Mouse (Mus musculus): ENCODE results near the gene Fxyd1. TPM values are rescaled to one million over a fixed set of nuclear protein-coding genes. Genes with fewer than 3 reads are reported as not detected.

Gene Fxyd1
- polyA plus RNA-seq (2014; fragmentation: Nextera tagmentation; extraction: Ambion mirVana) = 113 and 135 TPM in 2 replicates

GRCm38 (mm10) chr7:31057071-31057470 is at the start of gene Fxyd1:
Gene Fxyd1, minus strand, starts transcription at chr7:31057199.
- Histone ChIP-seq H3K4me2 (ENCODE audit: low read depth, low read length) (peak within 1 kb of the TSS; percentile 54; the same call in 1 of the 2 replicates), H3K9ac (ENCODE audit: low read depth, low read length) (no peak within 1 kb of the TSS), H3K4me3 (ENCODE audit: low read depth, low read length) (no peak within 1 kb of the TSS), H3K27me3 (replicated peaks; ENCODE audit: control insufficient read depth, insufficient read depth, low read length) (peaks cover 19% of the 10 kb centered on the region), H3K36me3 (ENCODE audit: control insufficient read depth, insufficient read depth, low read length) (no peaks in the 10 kb centered on the region), H3K9me3 (ENCODE audit: control insufficient read depth, low read length) (no peaks in the 10 kb centered on the region), H3K4me1 (ENCODE audit: control insufficient read depth, insufficient read depth, low read length) (peaks cover 30% of the 10 kb centered on the region), H3K27ac (replicated peaks; ENCODE audit: low read depth, low read length) (peak within 1 kb of the TSS; percentile 61; the same call in 1 of the 2 replicates)
- DNase-seq (ENCODE audit: low spot score) (no peak), ATAC-seq (ENCODE audit: low read depth) (no peak)
- WGBS = 67% methylated on average over 2 of the region's 2 CpGs

- no peaks in the 10 kb centered on the region for H3K4me1 ChIP-seq (ENCODE audit: control insufficient read depth, insufficient read depth, low read length)
- H3K4me3 ChIP-seq (ENCODE audit: low read depth, low read length) = no peak overlapping the region
- no peak overlapping the region for H3K4me2 ChIP-seq (ENCODE audit: low read depth, low read length)
- H3K36me3 ChIP-seq (ENCODE audit: control insufficient read depth, insufficient read depth, low read length) = no peaks in the 10 kb centered on the region
- H3K27ac ChIP-seq (replicated peaks; ENCODE audit: low read depth, low read length) = no peak overlapping the region
- H3K9ac ChIP-seq (ENCODE audit: low read depth, low read length) = no peak overlapping the region
- DNase-seq (ENCODE audit: low spot score) (no peak), ATAC-seq (ENCODE audit: low read depth) (no peak)
- no peaks in the 10 kb centered on the region for H3K9me3 ChIP-seq (ENCODE audit: control insufficient read depth, low read length)
- 39% methylated on average over 3 of the region's 3 CpGs for WGBS
- no peaks in the 10 kb centered on the region for H3K27me3 ChIP-seq (replicated peaks; ENCODE audit: control insufficient read depth, insufficient read depth, low read length)
Measured at GRCm38 (mm10) chr7:31106166-31106565, 49.2 kb upstream of the Fxyd1 start.

DNA sequence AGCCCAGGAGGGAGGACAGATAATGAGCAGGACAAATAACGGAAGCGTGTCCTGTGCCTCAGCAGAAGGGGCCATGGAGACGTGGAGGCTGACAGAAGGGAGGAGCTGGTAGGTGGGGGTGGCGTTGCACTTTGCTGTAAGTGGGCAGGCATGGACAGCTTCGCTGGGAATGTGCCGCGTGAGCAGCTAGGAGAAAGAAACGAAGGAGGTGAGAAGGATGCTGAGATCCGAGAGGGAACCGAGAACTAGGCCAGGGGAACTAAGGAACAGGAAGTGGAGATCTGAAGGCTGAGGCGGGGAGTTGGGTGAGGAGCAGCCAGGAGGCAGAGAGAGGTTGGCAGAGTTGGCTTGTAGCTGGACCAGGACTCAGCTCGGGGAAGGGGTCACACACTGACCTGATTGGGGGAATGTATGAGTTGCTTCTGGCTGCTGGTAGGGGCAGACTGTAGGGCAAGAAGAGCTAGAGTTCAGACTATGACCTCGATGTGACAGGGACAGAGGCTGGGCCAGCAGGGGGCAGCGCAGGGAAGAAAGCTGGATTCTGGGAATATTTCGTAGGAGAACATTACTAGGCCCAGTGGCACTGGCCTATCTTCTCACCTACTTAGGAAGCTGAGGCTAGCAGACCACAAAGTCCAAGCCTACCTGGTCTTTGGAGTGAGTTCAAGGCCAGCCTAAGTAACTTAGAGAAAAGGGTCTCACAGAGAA is 48.2 kb upstream of the Fxyd1 start:
- Histone ChIP-seq H3K9ac (ENCODE audit: low read depth, low read length) (no peak overlapping the region), H3K27ac (replicated peaks; ENCODE audit: low read depth, low read length) (no peak overlapping the region), H3K4me1 (ENCODE audit: control insufficient read depth, insufficient read depth, low read length) (no peaks in the 10 kb centered on the region), H3K4me3 (ENCODE audit: low read depth, low read length) (no peak overlapping the region), H3K4me2 (ENCODE audit: low read depth, low read length) (no peak overlapping the region), H3K27me3 (replicated peaks; ENCODE audit: control insufficient read depth, insufficient read depth, low read length) (no peaks in the 10 kb centered on the region), H3K9me3 (ENCODE audit: control insufficient read depth, low read length) (no peaks in the 10 kb centered on the region), H3K36me3 (ENCODE audit: control insufficient read depth, insufficient read depth, low read length) (no peaks in the 10 kb centered on the region)
- ATAC-seq (ENCODE audit: low read depth) (no peak), DNase-seq (ENCODE audit: low spot score) (no peak)
- 57% methylated on average over 15 of the region's 15 CpGs for WGBS

DNA sequence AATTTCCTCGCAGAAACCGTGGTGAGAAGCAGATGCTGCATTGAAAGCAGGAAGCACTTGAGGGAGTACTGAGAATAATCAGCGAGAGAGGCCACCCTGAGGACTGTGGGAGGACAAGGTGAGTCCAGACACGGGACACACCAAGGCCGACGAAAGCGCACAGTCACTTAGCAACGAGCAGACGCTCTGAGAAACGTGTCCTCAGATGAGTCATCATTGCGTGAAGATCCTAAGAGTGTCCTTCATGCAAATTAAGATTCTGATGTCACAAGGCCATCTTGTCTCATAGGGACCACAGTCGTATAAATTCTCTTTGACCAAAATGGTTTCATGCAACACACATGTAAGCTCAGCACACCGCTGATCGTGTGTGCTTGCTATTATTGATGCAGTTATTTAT is 43.8 kb upstream of the Fxyd1 start:
- DNase-seq (ENCODE audit: low spot score) (no peak), ATAC-seq (ENCODE audit: low read depth) (no peak)
- H3K4me3 ChIP-seq (ENCODE audit: low read depth, low read length) = no peak overlapping the region
- no peaks in the 10 kb centered on the region for H3K36me3 ChIP-seq (ENCODE audit: control insufficient read depth, insufficient read depth, low read length)
- no peaks in the 10 kb centered on the region for H3K27me3 ChIP-seq (replicated peaks; ENCODE audit: control insufficient read depth, insufficient read depth, low read length)
- no peaks in the 10 kb centered on the region for H3K9me3 ChIP-seq (ENCODE audit: control insufficient read depth, low read length)
- no peak overlapping the region for H3K9ac ChIP-seq (ENCODE audit: low read depth, low read length)
- H3K27ac ChIP-seq (replicated peaks; ENCODE audit: low read depth, low read length) = no peak overlapping the region
- no peak overlapping the region for H3K4me2 ChIP-seq (ENCODE audit: low read depth, low read length)
- H3K4me1 ChIP-seq (ENCODE audit: control insufficient read depth, insufficient read depth, low read length) = no peaks in the 10 kb centered on the region
- 79% methylated on average over 14 of the region's 14 CpGs for WGBS

GRCm38 (mm10) chr7:31099612-31099982 is 42.6 kb upstream of the Fxyd1 start:
- no peak for ATAC-seq (ENCODE audit: low read depth)
- 83% methylated on average over 6 of the region's 6 CpGs for WGBS
- H3K9ac ChIP-seq (ENCODE audit: low read depth, low read length) = no peak overlapping the region
- H3K4me2 ChIP-seq (ENCODE audit: low read depth, low read length) = no peak overlapping the region
- H3K36me3 ChIP-seq (ENCODE audit: control insufficient read depth, insufficient read depth, low read length) = no peaks in the 10 kb centered on the region
- no peaks in the 10 kb centered on the region for H3K27me3 ChIP-seq (replicated peaks; ENCODE audit: control insufficient read depth, insufficient read depth, low read length)
- H3K4me3 ChIP-seq (ENCODE audit: low read depth, low read length) = no peak overlapping the region
- no peak for DNase-seq (ENCODE audit: low spot score)
- no peak overlapping the region for H3K27ac ChIP-seq (replicated peaks; ENCODE audit: low read depth, low read length)
- H3K9me3 ChIP-seq (ENCODE audit: control insufficient read depth, low read length) = no peaks in the 10 kb centered on the region
- H3K4me1 ChIP-seq (ENCODE audit: control insufficient read depth, insufficient read depth, low read length) = no peaks in the 10 kb centered on the region

- no peak overlapping the region for H3K27ac ChIP-seq (replicated peaks; ENCODE audit: low read depth, low read length)
- ATAC-seq (ENCODE audit: low read depth) = no peak
Measured at GRCm38 (mm10) chr7:31098697-31099611, 42.0 kb upstream of the Fxyd1 start.

DNA sequence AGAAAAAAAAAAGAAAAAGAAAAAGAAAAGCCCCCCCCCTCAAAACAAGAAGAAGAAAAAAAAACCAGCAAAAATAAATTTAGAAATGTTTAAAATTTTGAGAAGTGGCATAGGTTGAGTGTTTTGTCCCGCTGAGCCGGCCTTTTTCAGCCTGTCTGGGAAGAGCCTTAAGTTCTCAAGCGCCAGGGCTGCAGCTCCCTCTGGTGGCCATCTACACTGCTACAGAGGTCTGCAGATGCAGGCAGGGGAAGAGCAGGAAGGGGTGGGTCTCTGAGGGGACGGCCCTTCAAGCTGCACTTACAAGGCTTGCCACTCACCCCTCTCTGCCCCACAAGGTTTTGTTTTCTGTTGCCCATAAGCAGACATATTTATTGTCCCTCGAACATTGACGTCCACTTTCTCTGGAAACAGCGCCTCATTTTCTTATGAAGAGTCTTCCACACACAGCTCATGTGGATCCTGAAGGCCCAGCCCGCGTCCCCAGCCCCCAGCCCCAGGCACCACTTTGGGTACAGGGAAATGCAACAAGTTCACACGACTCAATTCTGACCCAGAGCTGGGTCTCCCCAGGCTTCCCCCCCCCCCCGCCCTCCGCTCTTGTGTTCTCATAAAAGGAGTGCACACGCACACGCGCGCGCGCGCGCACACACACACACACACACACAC is 40.7 kb upstream of the Fxyd1 start:
- Histone ChIP-seq H3K4me3 (ENCODE audit: low read depth, low read length) (peak overlapping the region; percentile 30), H3K9ac (ENCODE audit: low read depth, low read length) (peak overlapping the region; percentile 49)

More at GRCm38 (mm10) chr7:31098697-31099611, 42.0 kb upstream of the Fxyd1 start:
- Histone ChIP-seq H3K27me3 (replicated peaks; ENCODE audit: control insufficient read depth, insufficient read depth, low read length) (no peaks in the 10 kb centered on the region), H3K4me3 (ENCODE audit: low read depth, low read length) (no peak overlapping the region), H3K9me3 (ENCODE audit: control insufficient read depth, low read length) (no peaks in the 10 kb centered on the region), H3K36me3 (ENCODE audit: control insufficient read depth, insufficient read depth, low read length) (no peaks in the 10 kb centered on the region), H3K9ac (ENCODE audit: low read depth, low read length) (no peak overlapping the region), H3K4me2 (ENCODE audit: low read depth, low read length) (no peak overlapping the region), H3K4me1 (ENCODE audit: control insufficient read depth, insufficient read depth, low read length) (no peaks in the 10 kb centered on the region)
- WGBS = 73% methylated on average over 22 of the region's 22 CpGs
- DNase-seq (ENCODE audit: low spot score) = no peak

GRCm38 (mm10) chr7:31096892-31097564 is 40.0 kb upstream of the Fxyd1 start:
- Histone ChIP-seq H3K27me3 (replicated peaks; ENCODE audit: control insufficient read depth, insufficient read depth, low read length) (no peaks in the 10 kb centered on the region), H3K4me3 (ENCODE audit: low read depth, low read length) (no peak overlapping the region), H3K36me3 (ENCODE audit: control insufficient read depth, insufficient read depth, low read length) (no peaks in the 10 kb centered on the region), H3K27ac (replicated peaks; ENCODE audit: low read depth, low read length) (no peak overlapping the region), H3K4me2 (ENCODE audit: low read depth, low read length) (no peak overlapping the region), H3K9ac (ENCODE audit: low read depth, low read length) (no peak overlapping the region), H3K9me3 (ENCODE audit: control insufficient read depth, low read length) (no peaks in the 10 kb centered on the region), H3K4me1 (ENCODE audit: control insufficient read depth, insufficient read depth, low read length) (no peaks in the 10 kb centered on the region)
- WGBS = 61% methylated on average over 9 of the region's 9 CpGs
- DNase-seq (ENCODE audit: low spot score) (peak; percentile 21), ATAC-seq (ENCODE audit: low read depth) (peak; percentile 20; the same call in 1 of the 2 replicates)

More for the DNA sequence above, 40.7 kb upstream of the Fxyd1 start:
- Histone ChIP-seq H3K4me1 (ENCODE audit: control insufficient read depth, insufficient read depth, low read length) (no peaks in the 10 kb centered on the region), H3K27ac (replicated peaks; ENCODE audit: low read depth, low read length) (peak overlapping the region; percentile 44), H3K36me3 (ENCODE audit: control insufficient read depth, insufficient read depth, low read length) (no peaks in the 10 kb centered on the region), H3K4me2 (ENCODE audit: low read depth, low read length) (peak overlapping the region; percentile 49), H3K27me3 (replicated peaks; ENCODE audit: control insufficient read depth, insufficient read depth, low read length) (no peaks in the 10 kb centered on the region), H3K9me3 (ENCODE audit: control insufficient read depth, low read length) (no peaks in the 10 kb centered on the region)
- ATAC-seq (ENCODE audit: low read depth) (peak; percentile 97), DNase-seq (ENCODE audit: low spot score) (peak; percentile 97)
- 33% methylated on average over 19 of the region's 20 CpGs for WGBS

Measured in embryonic facial prominence, embryonic 14.5 days (tissue).